Mouse (Mus musculus): ENCODE results near the gene Ifit1bl1.
"Not testable (repeated sequence)": the region's sequence is repeated elsewhere in the genome, so short reads cannot be mapped to it uniquely, and the experiment has no call there.

Ifit1bl1 gene

DNA sequence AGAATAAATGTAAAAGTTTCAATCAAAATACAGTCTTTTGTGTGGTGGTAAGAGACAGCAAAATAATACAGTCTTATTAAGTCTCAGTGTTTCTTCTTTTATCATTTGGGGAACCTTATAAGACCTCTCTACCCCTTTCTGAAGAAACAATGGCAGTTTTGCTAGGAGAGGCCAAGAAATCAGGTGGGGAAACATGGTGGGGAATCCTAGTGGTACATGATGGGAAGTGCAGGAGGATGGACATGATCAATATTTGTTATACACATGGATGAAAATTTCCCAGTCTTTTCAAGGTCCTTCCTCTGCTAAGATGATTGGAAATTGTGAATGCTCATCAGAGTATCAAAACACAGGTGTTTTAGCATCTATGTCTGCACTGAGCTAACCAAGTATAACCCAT lies 12.8 kb downstream of the Ifit1bl1 start:
- DNase-seq (ENCODE audit: low spot score), result no peak

DNA sequence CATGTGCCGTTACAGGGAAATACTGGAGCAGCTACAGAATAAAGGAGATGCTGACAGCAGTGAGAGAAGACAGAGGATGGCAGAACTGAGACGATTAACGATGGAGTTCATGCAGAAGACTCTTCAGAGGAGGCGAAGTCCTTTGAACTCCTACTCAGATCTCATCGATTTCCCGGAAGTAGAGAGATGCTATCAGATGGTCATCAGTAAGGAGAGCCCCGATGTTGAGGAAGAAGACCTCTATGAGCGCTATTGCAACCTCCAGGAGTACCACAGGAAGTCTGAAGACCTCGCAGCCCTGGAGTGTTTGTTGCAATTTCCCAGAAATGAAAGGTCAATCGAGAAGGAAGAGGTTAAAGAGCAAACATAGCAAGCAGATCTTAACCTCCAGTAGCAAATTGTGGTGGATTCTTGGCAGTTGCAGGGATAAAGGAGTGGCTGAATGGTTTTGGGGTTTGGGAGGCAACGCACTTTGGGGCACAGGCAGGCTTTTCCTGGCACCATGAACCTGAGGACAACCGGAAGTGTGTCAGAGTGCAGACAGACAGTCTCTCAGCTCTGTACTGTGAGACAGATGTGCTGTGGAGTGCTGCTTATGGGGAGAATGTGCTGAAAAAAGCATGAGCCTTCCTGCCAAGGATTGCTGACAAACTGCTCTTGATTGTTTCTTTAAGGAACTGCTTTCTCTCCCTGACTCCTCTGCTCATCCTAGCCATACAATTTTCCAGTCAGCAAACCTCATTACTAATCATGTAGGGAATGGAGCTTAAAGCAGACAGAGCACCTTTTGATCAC lies 13.7 kb downstream of the Ifit1bl1 start:
- not testable (repeated sequence) for DNase-seq (ENCODE audit: low spot score)

DNA sequence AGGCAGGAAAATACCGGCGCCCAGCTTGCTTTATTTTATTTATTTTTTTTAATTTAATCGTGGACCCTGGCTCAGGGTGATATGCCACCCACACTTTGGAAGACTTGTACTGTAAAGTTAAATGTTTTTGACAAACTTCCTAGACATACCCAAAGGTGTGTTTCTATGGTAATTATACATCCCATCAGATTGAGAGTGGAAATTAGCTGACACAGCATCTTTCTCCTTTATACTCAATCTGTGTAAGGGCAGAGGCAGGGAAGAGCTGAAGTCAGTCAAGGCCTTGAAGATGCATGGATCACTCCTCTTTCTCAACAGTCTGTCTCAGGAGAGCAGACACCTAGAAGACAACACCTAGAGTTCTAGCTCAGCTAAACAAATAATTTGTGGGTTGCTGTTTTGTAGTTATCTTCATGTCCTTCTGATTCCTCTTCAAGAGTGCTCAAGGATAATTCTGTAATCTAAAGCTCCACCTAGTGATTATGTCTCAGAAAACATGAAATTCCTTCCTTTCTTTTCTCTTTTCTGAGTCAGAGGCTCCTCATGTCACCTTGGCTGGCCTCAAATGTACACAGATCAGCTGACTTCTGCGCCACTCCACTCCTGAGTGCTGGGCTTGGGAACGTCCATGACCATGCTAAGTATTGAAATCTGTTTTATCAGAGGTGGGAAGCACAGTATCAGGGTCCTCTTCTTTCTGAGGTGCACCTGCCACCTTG lies 15.9 kb downstream of the Ifit1bl1 start:
- DNase-seq (ENCODE audit: low spot score), result not testable (repeated sequence)

DNA sequence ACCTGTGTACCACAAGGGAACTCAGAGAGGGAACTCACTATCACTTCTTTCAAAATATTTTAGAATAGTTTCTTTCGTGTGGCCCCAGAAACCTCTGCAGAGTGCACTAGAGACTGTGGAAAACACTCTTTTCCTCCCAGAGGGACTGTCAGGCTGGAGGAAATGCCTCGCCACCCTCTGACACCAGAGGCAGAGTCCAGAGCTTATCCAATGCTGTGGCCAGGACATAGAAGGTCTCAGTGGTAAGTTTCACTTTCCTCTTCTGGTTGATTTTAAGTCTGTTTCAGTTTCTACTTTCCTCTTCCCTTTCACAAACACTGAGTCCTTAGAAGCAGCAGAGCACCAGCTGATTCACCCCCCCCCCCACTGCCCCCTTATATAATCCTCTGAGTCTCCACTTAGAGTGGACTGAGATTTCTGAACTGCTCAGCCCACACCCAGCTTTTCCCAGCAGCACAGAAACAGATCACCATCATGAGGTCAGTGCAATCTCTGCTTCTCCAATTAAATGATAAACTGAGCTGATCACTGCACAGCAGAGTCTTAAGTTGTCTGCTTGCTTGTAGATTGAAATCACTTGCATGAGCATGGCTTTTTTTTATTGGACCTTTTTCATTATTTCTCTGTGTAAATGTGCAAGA lies 18.5 kb downstream of the Ifit1bl1 start, which contains the start of gene Ifit3:
Gene Ifit3 (plus strand): TSS at position 406 of the 641 bp plus-strand sequence.
- DNase-seq (ENCODE audit: low spot score), result not testable (repeated sequence)

DNA sequence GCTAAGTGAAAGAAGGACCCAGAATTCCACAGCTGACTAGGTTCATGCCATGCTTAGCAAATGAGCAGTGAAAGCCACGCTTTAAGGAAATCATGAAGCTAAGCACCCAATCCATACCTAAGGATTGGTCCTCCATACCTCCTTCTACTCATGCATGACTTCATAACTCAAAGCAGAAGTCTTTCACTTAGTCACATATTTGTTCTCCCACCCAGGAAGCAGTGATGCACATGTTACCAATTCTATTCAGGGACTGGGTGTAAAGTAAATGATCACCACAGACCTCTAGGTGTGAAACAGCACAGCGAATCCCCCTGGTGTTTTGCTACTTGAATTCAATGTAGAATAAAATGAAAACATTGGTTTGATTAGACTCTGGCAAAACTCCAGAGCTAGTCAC lies 19.1 kb downstream of the Ifit1bl1 start:
- not testable (repeated sequence) for DNase-seq (ENCODE audit: low spot score)

DNA sequence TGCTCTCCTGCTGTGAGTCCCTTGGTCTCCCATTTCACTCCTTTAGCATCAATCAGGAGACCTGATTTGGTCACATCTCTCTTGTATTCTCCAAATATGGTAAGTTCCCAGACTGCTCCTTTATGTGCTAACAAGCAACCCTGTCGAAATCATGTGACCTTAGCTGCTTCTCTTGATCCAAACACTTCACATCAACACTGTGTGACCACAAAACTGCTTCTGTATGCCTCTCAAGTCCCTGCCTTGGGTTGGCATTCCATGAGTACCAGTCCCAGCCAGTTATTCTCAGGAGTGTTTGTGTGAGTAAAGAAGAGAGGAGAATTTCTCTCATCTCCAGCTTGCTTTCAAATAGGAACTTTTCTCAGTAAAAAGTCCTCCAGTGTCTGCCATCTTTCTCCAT lies 24.6 kb downstream of the Ifit1bl1 start:
- no peak for DNase-seq (ENCODE audit: low spot score)

DNA sequence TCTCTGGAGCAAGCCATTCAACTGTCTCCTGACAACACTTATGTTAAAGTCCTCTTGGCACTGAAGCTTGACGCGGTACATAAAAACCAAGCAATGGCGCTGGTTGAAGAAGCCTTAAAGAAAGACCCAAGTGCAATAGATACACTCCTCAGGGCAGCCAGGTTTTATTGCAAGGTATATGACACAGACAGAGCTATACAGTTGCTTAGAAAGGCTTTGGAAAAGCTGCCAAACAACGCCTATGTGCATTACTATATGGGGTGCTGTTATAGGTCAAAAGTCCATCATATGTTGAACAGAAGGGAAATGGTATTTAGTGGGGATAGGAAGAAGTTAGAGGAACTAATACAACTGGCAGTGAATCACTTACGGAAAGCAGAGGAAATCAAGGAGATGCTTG lies 28.1 kb downstream of the Ifit1bl1 start:
- DNase-seq (ENCODE audit: low spot score), result no peak

DNA sequence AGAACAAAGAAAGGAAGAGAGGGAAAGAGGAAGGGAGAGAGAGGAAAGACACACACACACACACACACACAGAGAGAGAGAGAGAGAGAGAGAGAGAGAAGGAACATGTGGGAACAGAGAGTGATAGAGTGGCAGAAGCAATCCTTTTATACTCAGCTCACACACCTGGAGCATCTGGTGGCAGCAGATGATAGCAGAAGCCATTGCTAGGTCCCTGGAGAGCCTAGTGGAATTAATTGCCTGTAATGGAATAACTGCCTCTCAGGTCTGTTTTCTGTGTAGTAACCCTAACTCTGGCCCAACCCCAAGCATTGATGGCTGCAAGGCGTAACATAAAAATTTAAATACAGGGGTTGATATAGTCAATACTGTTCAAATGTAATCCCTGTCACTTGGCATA lies 30.7 kb downstream of the Ifit1bl1 start:
- no peak for DNase-seq (ENCODE audit: low spot score)

DNA sequence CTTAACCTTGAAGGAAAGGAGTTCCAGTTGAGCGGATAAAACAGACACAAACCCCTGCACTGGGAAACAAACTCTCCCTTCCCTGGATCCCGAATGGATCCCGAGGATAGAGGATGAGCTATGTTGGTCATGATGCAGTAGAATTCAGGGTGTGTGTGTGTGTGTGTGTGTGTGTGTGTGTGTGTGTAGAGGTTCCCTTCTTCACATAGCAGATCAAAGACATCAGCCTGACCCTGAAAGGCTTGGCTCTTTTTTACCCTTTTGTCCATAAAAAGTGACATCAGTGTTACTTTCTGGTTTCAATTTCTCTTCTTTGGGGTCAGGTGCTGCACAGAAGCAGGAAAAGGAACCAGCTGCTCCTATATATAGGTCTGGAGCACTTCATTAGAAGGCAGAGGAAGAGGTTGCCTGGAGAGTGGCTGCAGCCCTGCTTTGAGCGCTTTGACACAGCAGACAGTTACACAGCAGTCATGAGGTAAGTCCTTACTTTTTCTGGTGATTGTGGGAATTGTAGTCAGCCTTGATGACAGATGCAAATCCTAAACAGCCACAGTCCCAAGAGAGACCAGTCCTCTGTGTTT lies 31.8 kb downstream of the Ifit1bl1 start:
- no peak for DNase-seq (ENCODE audit: low spot score)

DNA sequence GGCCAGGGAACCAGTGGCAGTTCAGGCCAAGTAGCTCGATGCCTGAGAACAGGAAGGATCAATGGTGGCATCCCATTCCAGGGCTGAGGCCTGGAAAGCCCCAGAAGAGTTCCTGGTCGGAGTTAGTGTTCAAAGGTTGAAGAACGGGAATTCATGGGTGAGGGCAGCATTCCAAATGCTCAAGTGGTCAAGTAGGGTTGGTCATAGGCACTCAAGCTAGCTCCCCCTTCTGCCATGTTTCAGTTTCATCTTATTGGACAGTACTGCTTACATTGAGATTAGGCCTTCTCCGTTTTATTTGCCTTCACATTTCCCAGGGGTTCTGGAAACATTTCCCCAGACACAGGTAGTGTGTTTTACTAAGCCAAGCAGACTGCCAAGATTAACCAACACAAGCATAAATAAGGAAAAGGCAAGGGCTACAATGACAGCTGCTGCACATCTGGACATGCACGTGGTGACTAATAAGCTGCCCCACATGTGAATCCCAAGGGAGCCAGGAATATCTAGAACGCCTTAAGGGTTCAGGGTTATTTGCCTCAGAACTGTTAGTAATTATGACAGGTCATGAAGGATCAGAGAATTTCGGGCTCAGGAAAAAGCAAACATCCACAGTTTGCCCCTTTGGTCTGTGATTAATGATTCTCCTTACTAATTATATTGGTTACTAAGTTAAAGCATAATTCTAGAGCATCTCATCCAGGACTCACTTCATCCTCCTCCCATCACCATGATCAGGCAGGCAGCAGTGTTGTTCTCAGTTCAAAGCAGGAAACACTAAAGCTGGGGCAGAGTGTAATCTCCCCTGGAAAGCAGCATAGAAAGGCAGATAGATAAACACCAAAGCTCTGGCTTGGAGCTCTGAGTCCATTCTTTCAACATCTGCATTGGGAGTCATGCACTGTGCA lies 32.5 kb downstream of the Ifit1bl1 start:
- DNase-seq (ENCODE audit: low spot score), result no peak

DNA sequence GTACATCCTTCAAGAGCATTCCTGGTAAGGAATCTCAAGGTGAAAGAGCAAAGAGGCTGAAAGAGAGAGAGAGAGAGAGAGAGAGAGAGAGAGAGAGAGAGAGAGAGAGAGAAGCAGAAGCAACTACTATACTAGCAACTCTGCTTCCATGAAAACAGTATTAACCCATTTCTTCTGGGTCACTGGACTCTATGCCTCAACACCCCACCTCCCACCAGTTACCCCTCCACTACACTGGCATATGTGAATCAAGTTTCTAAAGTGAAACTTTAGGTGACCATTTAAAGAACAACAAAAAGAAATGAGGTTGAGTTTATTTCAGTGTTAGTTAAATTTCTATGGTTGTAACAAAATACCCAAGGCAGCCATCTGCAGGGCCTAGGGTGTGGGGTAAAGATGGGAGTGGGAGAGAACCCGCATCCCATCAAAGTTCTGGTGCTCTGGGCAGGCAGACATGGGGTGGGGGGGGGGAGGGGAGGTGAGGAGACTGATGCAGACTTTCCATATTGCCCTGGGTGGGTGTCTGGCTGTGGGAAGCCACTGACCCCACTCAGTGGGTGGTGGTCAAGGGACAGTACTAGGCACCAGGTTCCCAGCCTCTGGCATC lies 35.5 kb downstream of the Ifit1bl1 start:
- no peak for DNase-seq (ENCODE audit: low spot score)

DNA sequence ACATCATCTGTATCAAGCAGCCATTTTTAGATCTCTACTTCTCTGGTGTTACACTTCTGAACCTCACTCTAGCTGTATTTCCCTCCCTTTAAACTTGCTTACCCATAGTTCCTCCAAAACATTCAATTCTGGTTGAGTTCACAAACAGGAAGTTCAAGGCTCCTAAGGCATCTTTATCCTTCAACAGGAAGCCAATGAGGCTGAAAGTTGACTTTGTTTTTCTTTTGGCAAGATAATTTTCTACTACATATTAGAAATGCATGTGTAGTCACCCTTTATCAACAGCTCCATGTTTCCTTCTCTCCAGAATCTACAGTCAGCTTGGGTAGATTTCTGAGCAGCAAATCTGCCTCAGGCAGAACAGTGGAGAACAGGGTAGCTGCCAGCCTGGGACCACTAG lies 39.2 kb downstream of the Ifit1bl1 start:
- no peak for DNase-seq (ENCODE audit: low spot score)

DNA sequence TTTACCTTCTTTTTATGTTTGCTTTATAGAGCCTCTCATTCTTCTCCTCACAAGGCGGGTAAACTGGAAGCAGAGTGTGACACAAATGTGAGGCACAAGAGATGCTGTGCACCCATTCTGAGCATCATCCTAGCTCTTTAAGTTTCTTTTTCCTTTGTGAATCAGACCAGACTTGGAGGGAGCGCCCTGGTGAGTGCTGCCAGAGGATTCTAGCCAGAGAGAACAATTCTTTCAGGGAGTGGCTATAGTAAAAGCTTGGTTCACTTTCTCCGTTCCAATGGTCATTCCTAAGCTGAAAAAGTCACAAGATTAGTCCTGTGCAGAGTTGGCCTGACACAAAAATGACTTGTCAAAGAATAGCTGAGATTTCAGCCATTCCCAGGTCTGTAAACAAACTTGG lies 45.1 kb downstream of the Ifit1bl1 start:
- DNase-seq (ENCODE audit: low spot score), result no peak

DNA sequence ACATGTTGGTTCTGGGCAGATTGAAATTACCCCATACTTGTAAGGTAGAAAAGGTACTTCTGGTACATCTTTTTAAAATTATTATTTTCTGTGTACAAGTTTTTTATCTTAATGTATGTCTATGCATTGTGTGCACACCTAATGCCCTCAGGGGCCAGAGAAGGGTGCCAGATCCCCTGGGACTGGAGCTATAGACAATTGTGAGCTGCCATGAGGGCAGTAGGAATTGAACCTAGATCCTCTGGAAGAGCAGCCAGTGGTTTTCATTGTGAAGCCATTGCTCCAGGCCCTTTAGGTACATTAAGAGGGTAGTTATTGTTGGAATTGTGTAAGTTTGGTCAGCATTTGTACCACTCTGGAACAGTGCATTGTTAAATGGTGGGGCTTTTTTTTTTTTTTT lies 47.7 kb downstream of the Ifit1bl1 start:
- no peak for DNase-seq (ENCODE audit: low spot score)

DNA sequence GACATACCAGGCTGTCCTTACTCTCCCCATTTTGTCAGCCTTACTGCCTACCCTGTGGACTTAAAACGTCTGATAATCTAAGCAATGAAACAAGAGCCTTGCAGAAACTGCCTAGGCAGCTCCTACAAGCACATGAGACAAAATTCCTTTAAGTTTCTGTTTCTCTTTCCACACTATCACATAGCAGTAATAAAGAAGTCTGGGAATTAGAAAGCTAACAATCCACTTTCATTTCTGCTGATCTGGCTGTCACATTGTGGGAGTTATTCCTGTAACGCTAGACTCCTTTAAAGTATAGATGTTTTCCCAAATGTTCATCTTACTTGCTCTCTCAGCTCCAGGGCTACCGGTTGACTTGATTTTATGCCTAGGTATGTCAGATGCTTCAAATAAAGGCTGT lies 48.2 kb downstream of the Ifit1bl1 start:
- no peak for DNase-seq (ENCODE audit: low spot score)

DNA sequence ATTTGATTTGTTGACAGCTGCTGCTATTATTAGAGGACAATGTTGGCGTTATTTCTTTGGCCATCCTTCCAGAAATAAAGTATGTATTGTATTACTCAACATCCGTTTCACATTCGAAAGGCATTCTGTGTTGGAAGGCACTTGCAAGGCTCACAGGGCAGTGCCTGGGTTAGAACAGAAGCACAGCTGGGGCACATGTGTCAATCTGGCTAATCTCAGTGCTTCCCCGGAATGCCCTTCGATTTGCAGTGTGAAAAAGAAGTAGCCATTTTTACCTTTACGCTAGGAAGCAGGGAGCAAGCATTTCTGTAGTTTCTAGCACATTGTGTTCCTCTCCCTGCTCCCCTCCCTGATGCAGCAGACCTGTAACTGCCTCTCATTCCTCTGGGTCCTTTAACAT lies 48.7 kb downstream of the Ifit1bl1 start:
- DNase-seq (ENCODE audit: low spot score), result no peak

DNA sequence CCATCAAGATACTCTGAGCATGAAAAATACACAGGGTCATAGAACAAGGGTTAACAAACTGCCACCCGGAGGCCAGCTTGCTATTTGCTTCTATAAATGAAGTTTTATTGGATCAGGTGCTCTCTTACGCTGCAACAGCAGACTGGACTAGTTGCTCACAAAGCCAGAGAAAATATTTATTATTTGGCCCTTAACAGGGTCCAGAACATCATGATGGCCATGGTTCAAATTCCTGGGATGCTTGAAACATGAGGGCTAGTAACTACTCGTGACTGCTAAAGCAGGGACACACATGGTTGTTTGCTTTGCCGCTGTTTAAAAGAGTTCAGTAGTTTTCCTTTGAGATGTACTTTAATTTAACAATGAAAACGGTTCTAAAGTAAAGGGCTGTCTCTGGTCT lies 49.8 kb downstream of the Ifit1bl1 start:
- no peak for DNase-seq (ENCODE audit: low spot score)

DNA sequence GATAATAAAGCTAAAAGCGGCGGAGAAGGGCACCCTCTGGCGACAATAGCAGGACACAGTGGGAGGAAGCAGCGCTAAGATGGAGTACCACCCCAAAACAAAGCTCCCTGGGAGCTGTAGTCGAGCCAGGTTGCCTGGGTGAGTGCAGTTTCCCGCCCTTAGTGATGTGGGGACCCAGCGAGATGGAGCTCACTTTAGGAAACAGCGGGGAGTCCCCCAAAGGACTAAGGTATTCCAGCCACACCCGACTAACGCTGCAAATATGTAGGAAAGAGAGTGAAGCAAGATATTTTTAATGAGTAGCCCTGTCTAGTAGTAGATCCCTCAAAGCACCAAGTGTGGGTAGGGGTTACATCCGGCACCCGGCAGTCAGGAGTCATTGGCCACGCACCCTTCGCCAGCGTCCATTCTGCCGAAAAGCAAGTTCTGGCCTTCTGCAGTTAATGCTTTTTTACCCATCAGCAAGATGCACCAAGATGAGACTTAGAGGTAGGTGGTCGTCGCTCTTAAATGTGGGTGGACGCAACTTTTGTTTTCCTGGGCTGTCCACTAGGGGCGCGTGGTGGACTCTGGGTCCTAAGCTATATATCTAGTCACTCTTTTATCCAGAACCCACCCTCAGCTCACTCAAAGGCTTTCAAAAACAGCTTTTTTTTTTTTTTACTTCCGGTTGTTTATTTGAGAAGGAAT lies 51.1 kb downstream of the Ifit1bl1 start, which contains the start of gene Ifit2:
Gene Ifit2 (plus strand): TSS at position 161 of the 690 bp plus-strand sequence.
- DNase-seq (ENCODE audit: low spot score), result peak; percentile 61

DNA sequence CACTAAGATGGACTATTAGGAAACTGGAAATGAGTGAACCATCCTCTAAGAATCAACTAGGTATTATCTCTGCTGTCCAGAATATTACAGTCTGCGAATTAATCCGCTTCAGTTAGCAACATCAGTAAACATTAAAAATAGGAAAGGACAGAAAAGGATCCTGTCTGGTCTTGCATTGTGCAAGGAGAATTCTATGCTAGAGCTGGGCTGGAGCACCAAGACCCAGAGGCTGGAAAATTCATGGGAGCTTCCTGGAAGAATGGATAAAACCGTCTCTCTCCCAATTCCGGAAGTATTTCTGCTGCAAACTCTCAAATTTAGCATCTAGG lies 51.6 kb downstream of the Ifit1bl1 start:
- DNase-seq (ENCODE audit: low spot score), result no peak

DNA sequence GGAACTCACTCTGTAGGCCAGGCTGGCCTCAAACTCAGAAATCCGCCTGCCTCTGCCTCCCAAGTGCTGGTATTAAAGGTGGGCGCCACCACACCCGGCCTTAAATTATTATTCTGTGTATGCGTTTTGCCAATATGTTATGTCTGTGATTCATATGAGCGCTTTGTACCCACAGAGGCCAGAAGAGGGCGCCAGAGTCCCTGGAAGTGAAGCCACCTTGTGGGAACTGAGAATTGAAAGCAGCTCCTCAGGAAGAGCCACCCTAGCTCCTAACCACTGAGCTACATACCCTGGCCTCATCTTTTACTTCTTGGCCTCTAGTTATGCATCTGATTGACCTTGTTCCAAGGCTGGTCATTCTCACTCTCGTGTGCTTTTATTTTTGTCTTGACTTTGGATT lies 53.8 kb downstream of the Ifit1bl1 start:
- peak; percentile 73 for DNase-seq (ENCODE audit: low spot score)

DNA sequence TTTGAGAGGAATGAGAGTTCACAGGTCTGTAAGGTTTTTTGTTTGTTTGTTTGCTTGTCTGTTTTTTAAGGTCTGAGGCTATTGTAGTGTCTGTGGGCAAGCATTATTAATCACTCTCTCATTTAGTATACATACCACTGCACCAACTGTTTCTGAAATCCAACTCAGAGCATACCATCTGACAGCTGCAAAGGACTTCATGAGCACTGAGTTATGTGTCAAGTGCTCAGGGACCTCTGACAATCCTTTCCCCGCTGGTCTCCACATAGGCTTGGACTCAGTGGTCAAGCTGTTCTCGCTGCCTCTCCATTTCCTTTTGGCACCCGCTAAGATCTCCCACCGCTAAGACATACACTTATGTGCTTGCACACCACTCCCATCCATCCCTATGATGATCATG lies 55.5 kb downstream of the Ifit1bl1 start:
- DNase-seq (ENCODE audit: low spot score), result no peak

Data from ovary, postnatal 36 days (tissue).